Mouse (Mus musculus): ENCODE measurements at regions not wholly inside any gene's neighbourhood (a gene's known extent, or its start where the extent isn't known, plus 50 kb on each side); places are given as distances from the start of the nearest gene placed in this dataset.
"Not testable (repeated sequence)": the region's sequence is repeated elsewhere in the genome, so short reads cannot be mapped to it uniquely, and the experiment has no call there.

GRCm38 (mm10) chr5:77826063-77826462 lies 418.2 kb upstream of the Igfbp7 start:
- no peak for ATAC-seq (replicated peaks; ENCODE audit: poor library complexity, severe bottlenecking)

- no peak for ATAC-seq (replicated peaks; ENCODE audit: poor library complexity, severe bottlenecking)
These were observed 409.0 kb upstream of the Igfbp7 start for GRCm38 (mm10) chr5:77816759-77817280.

GRCm38 (mm10) chr5:77809844-77810243 lies 402.0 kb upstream of the Igfbp7 start:
- ATAC-seq (replicated peaks; ENCODE audit: poor library complexity, severe bottlenecking): no peak

- peak; percentile 58; the same call in 1 of the 2 replicates for ATAC-seq (replicated peaks; ENCODE audit: poor library complexity, severe bottlenecking)
These were observed 399.9 kb upstream of the Igfbp7 start for GRCm38 (mm10) chr5:77807726-77808125.

- no peak for ATAC-seq (replicated peaks; ENCODE audit: poor library complexity, severe bottlenecking)
These were observed 398.7 kb upstream of the Igfbp7 start for GRCm38 (mm10) chr5:77806334-77807157.

- no peak for ATAC-seq (replicated peaks; ENCODE audit: poor library complexity, severe bottlenecking)
These were observed 398.0 kb upstream of the Igfbp7 start for GRCm38 (mm10) chr5:77805796-77806195.

- no peak for ATAC-seq (replicated peaks; ENCODE audit: poor library complexity, severe bottlenecking)
These were observed 397.5 kb upstream of the Igfbp7 start for GRCm38 (mm10) chr5:77805303-77805702.

GRCm38 (mm10) chr5:77804113-77804512 lies 396.3 kb upstream of the Igfbp7 start:
- ATAC-seq (replicated peaks; ENCODE audit: poor library complexity, severe bottlenecking): no peak

GRCm38 (mm10) chr5:77803562-77803961 lies 395.7 kb upstream of the Igfbp7 start:
- peak; percentile 55; the same call in 1 of the 2 replicates for ATAC-seq (replicated peaks; ENCODE audit: poor library complexity, severe bottlenecking)

GRCm38 (mm10) chr5:77796960-77797359 lies 389.1 kb upstream of the Igfbp7 start:
- no peak for ATAC-seq (replicated peaks; ENCODE audit: poor library complexity, severe bottlenecking)

- no peak for ATAC-seq (replicated peaks; ENCODE audit: poor library complexity, severe bottlenecking)
These were observed 387.9 kb upstream of the Igfbp7 start for GRCm38 (mm10) chr5:77795766-77796165.

- ATAC-seq (replicated peaks; ENCODE audit: poor library complexity, severe bottlenecking): no peak
These were observed 376.1 kb upstream of the Igfbp7 start for GRCm38 (mm10) chr5:77783953-77784352.

- ATAC-seq (replicated peaks; ENCODE audit: poor library complexity, severe bottlenecking): no peak
These were observed 354.7 kb upstream of the Igfbp7 start for GRCm38 (mm10) chr5:77762426-77763042.

- no peak for ATAC-seq (replicated peaks; ENCODE audit: poor library complexity, severe bottlenecking)
These were observed 354.2 kb upstream of the Igfbp7 start for GRCm38 (mm10) chr5:77762013-77762412.

- no peak for ATAC-seq (replicated peaks; ENCODE audit: poor library complexity, severe bottlenecking)
These were observed 341.1 kb upstream of the Igfbp7 start for GRCm38 (mm10) chr5:77748933-77749332.

- no peak for ATAC-seq (replicated peaks; ENCODE audit: poor library complexity, severe bottlenecking)
These were observed 338.8 kb upstream of the Igfbp7 start for GRCm38 (mm10) chr5:77746604-77747003.

- no peak for ATAC-seq (replicated peaks; ENCODE audit: poor library complexity, severe bottlenecking)
These were observed 335.6 kb upstream of the Igfbp7 start for GRCm38 (mm10) chr5:77743467-77743866.

GRCm38 (mm10) chr5:77730286-77730685 lies 322.4 kb upstream of the Igfbp7 start:
- ATAC-seq (replicated peaks; ENCODE audit: poor library complexity, severe bottlenecking): not testable (repeated sequence)

GRCm38 (mm10) chr5:77681592-77681991 lies 273.8 kb upstream of the Igfbp7 start:
- ATAC-seq (replicated peaks; ENCODE audit: poor library complexity, severe bottlenecking): no peak

GRCm38 (mm10) chr5:77672073-77672924 lies 264.5 kb upstream of the Igfbp7 start:
- no peak for ATAC-seq (replicated peaks; ENCODE audit: poor library complexity, severe bottlenecking)

- ATAC-seq (replicated peaks; ENCODE audit: poor library complexity, severe bottlenecking): no peak
These were observed 255.3 kb upstream of the Igfbp7 start for GRCm38 (mm10) chr5:77663096-77663495.
